Mouse (Mus musculus) heart, embryonic 12.5 days (tissue): ENCODE measurements around the gene Siah2. TPM values are rescaled to one million over a fixed set of nuclear protein-coding genes. Genes with fewer than 3 reads are reported as not detected.

Experiments used
- ATAC-seq: fragments of 200-750 bp; cut with Nextera tagmentation; 2 replicates; pipeline ENCODE4 v1.8.0; 2017; ENCODE audit warnings: moderate TSS enrichment, moderate library complexity; ENCODE audit not compliant: insufficient number of reproducible peaks, low FRiP score
- H3K27ac ChIP-seq: fragments of 300-500 bp; sonication (generic); 2 replicates; pipeline ENCODE4 v1.5.1; 2016; ENCODE audit warnings: mild to moderate bottlenecking, moderate library complexity; ENCODE audit not compliant: poor library complexity, severe bottlenecking
- H3K27me3 ChIP-seq: fragments of 300-500 bp; sonication (generic); replicated peaks from 2 replicates; pipeline ENCODE4 v1.6.1; 2016; ENCODE audit warnings: mild to moderate bottlenecking, moderate library complexity
- H3K36me3 ChIP-seq: fragments of 300-500 bp; sonication (generic); 2 replicates; pipeline ENCODE4 v1.6.1; 2016; ENCODE audit warnings: mild to moderate bottlenecking, moderate library complexity
- H3K4me1 ChIP-seq: fragments of 300-500 bp; sonication (generic); replicated peaks from 2 replicates; pipeline ENCODE4 v1.6.1; 2016; ENCODE audit warnings: mild to moderate bottlenecking
- H3K4me2 ChIP-seq: fragments of 300-500 bp; sonication (generic); 2 replicates; pipeline ENCODE4 v1.6.1; 2016; ENCODE audit warnings: mild to moderate bottlenecking, moderate library complexity
- H3K4me3 ChIP-seq: fragments of 300-500 bp; sonication (generic); 2 replicates; pipeline ENCODE4 v1.5.1; 2016; ENCODE audit warnings: mild to moderate bottlenecking
- H3K9ac ChIP-seq: fragments of 300-500 bp; sonication (generic); 2 replicates; pipeline ENCODE4 v1.6.1; 2016; ENCODE audit warnings: mild to moderate bottlenecking, moderate library complexity
- H3K9me3 ChIP-seq: fragments of 300-500 bp; sonication (generic); replicated peaks from 2 replicates; pipeline ENCODE4 v1.6.1; 2016; ENCODE audit warnings: mild to moderate bottlenecking, moderate library complexity
- WGBS: fragments of 180-500 bp; shearing (Covaris S2); methylation state at CpG from one replicate; pipeline ENCODE4 v1.1.7; 2016; 5-methylcytosine and 5-hydroxymethylcytosine counted together
- polyA plus RNA-seq: library from polyadenylated mRNA; unstranded; fragments of >200 nt; fragmentation: Nextera tagmentation; extraction: Ambion mirVana; gene quantifications from 2 replicates; pipeline ENCODE4 v1.2.1, GENCODE M21; 2016

The Siah2 gene
- polyA plus RNA-seq, 1 experiment from 2014 or later: 6.7 TPM

DNA sequence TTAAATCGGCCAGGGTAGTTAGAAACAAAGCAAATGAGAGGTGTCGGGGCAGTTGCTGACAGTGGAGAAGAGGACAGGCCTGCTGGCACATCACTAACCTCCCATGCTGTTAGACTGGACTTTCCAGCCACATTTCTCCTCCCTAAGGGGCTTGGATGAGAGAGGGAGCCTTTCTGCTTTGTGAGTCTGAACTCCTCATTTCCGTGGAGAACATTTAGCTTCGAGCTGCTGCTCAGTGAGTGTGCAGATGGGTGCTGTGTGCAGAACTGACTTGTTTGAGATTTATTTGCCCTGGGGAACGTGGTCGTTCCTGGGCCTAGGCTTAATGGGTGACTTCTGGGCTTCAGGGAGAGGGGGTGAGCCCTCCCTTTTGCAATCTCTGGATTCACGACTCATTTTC, 3.3 kb upstream of the Siah2 start:
- Histone ChIP-seq H3K4me1 (peaks cover 3% of the 10 kb centered on the region; the same call in 1 of the 2 replicates), H3K9me3 (no peaks in the 10 kb centered on the region), H3K36me3 (no peaks in the 10 kb centered on the region), H3K4me3 (no peak overlapping the region), H3K4me2 (no peak overlapping the region), H3K27me3 (no peaks in the 10 kb centered on the region), H3K27ac (no peak overlapping the region), H3K9ac (no peak overlapping the region)
- ATAC-seq: no peak
- WGBS: 50% methylated on average over 7 of the region's 7 CpGs

DNA sequence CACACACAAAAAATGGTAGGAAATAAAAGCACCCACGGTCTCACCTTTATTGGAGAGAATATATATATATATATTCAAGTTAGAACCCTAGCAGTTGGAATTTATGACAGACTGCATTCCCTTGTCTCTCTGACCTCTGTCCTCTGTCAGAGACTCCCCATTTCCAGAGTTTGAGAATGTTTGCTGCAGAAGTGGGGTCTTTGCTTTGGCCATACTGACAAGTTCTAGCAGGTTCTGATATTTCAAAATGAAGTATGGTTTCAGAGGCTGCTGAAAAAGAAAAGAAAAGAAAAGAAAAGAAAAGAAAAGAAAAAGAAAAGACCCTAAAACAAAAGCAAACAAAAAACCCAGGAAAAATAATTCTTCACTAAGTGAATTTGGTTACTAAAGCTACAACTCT, 2.8 kb upstream of the Siah2 start:
- H3K4me2 ChIP-seq: no peak overlapping the region
- no peak overlapping the region for H3K27ac ChIP-seq
- H3K4me3 ChIP-seq: no peak overlapping the region
- H3K27me3 ChIP-seq: no peaks in the 10 kb centered on the region
- H3K4me1 ChIP-seq: peaks cover 3% of the 10 kb centered on the region; the same call in 1 of the 2 replicates
- no peak overlapping the region for H3K9ac ChIP-seq
- H3K36me3 ChIP-seq: no peaks in the 10 kb centered on the region
- ATAC-seq: no peak
- H3K9me3 ChIP-seq: no peaks in the 10 kb centered on the region
- WGBS: 86% methylated on average over 1 of the region's 1 CpGs

DNA sequence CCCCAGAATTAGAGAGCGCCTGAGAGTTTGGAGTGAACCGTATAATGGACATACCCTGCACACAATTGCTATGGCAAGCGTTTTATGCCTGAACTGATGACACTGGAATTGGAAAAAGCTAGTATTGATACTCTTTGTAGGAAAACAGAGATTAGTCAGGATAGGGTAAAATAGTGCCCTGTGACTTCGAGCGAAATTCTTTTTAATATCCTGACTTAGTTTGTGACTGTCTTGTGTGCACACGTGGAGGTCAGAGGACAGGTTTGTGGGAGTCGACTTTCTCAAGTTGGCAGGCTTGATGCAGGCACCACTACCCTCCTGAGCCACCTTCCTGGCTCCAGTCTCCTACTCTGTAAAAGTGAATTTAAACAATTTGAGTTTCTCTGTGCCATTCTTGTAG, 1.1 kb upstream of the Siah2 start:
- ATAC-seq: no peak
- Histone ChIP-seq H3K9ac (no peak overlapping the region), H3K9me3 (no peaks in the 10 kb centered on the region), H3K36me3 (peaks cover 3% of the 10 kb centered on the region; the same call in 1 of the 2 replicates), H3K27me3 (no peaks in the 10 kb centered on the region), H3K27ac (no peak overlapping the region), H3K4me3 (no peak overlapping the region), H3K4me1 (peaks cover 8% of the 10 kb centered on the region), H3K4me2 (no peak overlapping the region)
- WGBS: 85% methylated on average over 7 of the region's 7 CpGs

DNA sequence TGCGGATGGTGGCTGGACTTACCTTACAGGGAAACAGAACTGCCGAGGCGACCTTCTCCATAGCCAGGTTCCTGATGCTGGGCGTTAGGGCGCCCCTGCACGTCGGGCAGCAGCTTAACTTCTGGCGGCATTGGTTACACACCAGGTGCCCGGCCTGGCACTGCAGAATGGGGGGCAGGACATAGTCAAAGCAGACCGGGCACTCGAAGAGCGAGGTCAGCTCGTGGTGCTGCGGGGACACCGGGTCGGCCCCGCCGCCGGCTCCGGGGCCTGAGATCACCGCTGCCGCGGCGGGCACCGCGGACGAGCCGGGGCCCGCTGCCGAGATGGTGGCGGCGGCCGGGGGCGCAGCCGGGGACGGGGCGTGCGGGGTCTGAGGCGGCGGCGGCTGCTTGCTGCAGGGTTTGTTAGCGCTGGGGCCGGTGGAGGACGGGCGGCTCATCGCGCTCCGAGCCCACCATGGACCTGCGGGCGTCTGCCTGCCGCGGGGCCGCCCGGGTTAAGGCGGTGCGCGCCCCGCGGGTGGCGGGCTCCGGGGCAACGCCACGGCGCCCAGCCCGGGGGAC, 743 bp downstream of the Siah2 start:
- peak overlapping the region; percentile 92 for H3K9ac ChIP-seq
- peak overlapping the region; percentile 85 for H3K27ac ChIP-seq
- peaks cover 18% of the 10 kb centered on the region for H3K4me1 ChIP-seq
- no peaks in the 10 kb centered on the region for H3K27me3 ChIP-seq
- H3K9me3 ChIP-seq: no peaks in the 10 kb centered on the region
- WGBS: under 1% methylated on average over 58 of the region's 65 CpGs
- H3K36me3 ChIP-seq: peaks cover 3% of the 10 kb centered on the region; the same call in 1 of the 2 replicates
- peak overlapping the region; percentile 79 for H3K4me2 ChIP-seq
- H3K4me3 ChIP-seq: peak overlapping the region; percentile 87
- ATAC-seq: no peak; the same call in 1 of the 2 replicates

DNA sequence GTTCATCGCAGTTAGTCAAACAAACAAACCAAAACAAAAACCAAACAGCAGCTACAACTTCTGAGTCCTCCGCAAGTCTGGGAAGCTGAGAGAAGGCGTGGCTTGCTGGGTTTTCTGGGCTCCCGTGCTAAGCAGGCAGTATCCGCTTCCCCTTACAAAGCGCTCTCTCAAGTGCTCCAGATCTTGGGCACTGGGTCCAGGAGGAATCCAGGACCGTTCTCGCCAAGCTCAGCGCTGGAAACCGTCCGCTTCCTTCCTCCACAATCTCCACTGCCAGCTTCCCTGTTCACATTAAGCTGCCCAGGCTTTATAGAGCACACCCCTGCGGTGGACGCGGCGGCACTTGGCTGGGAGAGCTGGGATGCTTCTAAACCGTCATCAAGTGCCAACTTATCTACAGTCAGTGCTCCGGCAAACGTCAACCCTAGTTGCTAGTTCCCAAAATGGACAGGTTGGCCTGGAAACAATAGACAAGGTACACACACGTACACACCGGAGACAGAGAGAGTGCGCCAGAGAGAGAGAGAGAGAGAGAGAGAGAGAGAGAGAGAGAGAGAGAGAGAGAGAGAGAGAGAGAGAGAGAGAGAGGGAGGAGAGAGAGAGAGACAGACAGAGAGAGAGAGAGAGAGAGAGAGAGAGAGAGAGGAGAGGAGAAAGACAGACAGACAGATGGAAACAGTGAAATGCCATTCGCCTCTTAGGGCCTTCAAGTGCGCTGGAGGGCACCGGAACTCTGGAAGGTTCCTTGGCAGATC, 1.4 kb downstream of the Siah2 start:
- peak overlapping the region; percentile 92 for H3K9ac ChIP-seq
- H3K4me3 ChIP-seq: peak overlapping the region; percentile 87
- peak overlapping the region; percentile 79 for H3K4me2 ChIP-seq
- H3K27me3 ChIP-seq: no peaks in the 10 kb centered on the region
- no peaks in the 10 kb centered on the region for H3K9me3 ChIP-seq
- H3K4me1 ChIP-seq: peaks cover 18% of the 10 kb centered on the region
- peak overlapping the region; percentile 85 for H3K27ac ChIP-seq
- under 1% methylated on average over 24 of the region's 24 CpGs for WGBS
- peak; percentile 17; the same call in 1 of the 2 replicates for ATAC-seq
- H3K36me3 ChIP-seq: peaks cover 3% of the 10 kb centered on the region; the same call in 1 of the 2 replicates

DNA sequence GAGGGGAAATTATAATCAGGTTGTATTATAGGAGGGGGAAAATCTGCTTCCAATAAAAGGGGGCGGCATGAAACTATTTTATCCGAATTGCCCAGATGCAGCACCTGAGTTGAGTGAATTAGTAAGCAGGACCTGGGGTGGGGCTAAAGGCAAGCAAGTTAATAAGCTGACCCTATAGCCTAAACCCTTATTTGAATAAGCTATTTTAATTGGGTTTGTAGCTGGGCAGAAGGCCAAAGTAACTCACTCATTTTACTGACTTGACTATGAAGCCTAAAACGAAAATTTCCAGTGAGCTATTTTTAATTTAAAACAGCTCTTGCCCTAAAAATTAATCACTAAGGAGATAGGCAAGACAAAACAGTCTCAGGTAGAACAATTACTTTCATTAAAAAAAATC, 2.5 kb downstream of the Siah2 start:
- no peak overlapping the region for H3K9ac ChIP-seq
- H3K4me2 ChIP-seq: no peak overlapping the region
- no peak overlapping the region for H3K4me3 ChIP-seq
- H3K9me3 ChIP-seq: no peaks in the 10 kb centered on the region
- H3K4me1 ChIP-seq: peaks cover 18% of the 10 kb centered on the region
- no peak for ATAC-seq
- 65% methylated on average over 3 of the region's 3 CpGs for WGBS
- H3K27ac ChIP-seq: no peak overlapping the region
- no peaks in the 10 kb centered on the region for H3K27me3 ChIP-seq
- peaks cover 3% of the 10 kb centered on the region; the same call in 1 of the 2 replicates for H3K36me3 ChIP-seq

DNA sequence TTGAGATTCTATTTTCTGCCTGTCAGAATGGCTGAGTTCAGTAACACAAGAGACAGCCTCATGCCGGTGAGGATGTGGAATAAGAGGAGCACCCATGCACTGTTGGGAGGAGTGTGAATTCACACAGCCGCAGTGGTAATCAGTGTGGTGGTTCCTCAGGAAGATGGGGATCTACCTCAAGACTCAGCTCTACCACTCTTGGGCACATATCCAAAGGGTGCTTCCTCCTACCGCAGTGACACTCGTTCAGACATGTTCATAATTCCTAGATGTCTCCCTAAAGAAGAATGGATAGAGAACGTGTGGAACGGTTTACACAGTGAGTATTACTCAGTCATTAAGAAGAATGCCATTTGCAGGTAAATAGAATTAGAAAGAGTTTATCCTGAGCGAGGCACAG, 3.1 kb downstream of the Siah2 start:
- 77% methylated on average over 7 of the region's 7 CpGs for WGBS
- H3K4me3 ChIP-seq: no peak overlapping the region
- no peaks in the 10 kb centered on the region for H3K27me3 ChIP-seq
- no peak overlapping the region for H3K9ac ChIP-seq
- ATAC-seq: no peak
- no peak overlapping the region for H3K27ac ChIP-seq
- no peaks in the 10 kb centered on the region for H3K9me3 ChIP-seq
- H3K4me2 ChIP-seq: no peak overlapping the region
- peaks cover 3% of the 10 kb centered on the region; the same call in 1 of the 2 replicates for H3K36me3 ChIP-seq
- H3K4me1 ChIP-seq: peaks cover 18% of the 10 kb centered on the region

DNA sequence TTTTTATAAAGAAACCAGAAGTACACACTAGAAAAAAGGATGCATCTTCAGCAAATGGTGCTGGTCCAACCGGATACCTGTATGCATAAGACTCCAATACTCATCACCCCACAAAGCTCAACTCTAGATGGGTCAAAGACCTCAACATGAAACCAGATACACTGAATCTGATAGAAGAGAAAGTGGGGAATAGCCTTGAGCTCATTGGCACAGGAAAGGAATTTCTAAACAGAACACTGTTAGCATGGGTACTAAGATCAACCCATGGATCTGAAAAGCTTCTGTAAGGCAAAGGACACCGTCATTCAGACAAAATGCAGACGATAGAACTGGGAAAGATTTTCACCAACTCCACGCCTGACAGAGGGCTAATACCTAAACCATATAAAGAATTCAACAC, 3.6 kb downstream of the Siah2 start:
- no peak for ATAC-seq
- Histone ChIP-seq H3K36me3 (peaks cover 3% of the 10 kb centered on the region; the same call in 1 of the 2 replicates), H3K4me3 (no peak overlapping the region), H3K27ac (no peak overlapping the region), H3K4me1 (peaks cover 18% of the 10 kb centered on the region), H3K27me3 (no peaks in the 10 kb centered on the region), H3K4me2 (no peak overlapping the region), H3K9ac (no peak overlapping the region), H3K9me3 (no peaks in the 10 kb centered on the region)
- 93% methylated on average over 4 of the region's 4 CpGs for WGBS

DNA sequence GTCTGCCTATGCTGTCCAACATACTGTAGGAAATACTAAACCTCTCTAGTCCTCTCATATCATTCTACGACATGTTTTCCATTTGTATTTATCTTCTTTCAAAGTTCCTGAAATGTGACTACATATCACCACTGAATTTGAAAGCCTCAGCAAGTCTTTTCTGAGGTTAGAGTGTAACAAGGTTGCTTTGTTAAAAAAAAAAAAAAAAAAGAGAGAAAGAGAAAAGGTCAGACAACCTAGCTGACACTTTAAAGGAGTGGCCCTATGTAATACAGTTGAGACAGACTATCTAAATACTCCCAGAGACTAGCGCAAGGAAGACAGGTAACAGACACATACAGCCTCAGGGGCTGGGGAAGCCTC, 5.3 kb downstream of the Siah2 start:
- Histone ChIP-seq H3K27ac (no peak overlapping the region), H3K4me1 (peaks cover 21% of the 10 kb centered on the region), H3K4me3 (no peak overlapping the region), H3K27me3 (no peaks in the 10 kb centered on the region), H3K4me2 (no peak overlapping the region), H3K9ac (no peak overlapping the region), H3K9me3 (no peaks in the 10 kb centered on the region), H3K36me3 (peaks cover 3% of the 10 kb centered on the region; the same call in 1 of the 2 replicates)
- ATAC-seq: no peak
- 56% methylated on average over 2 of the region's 2 CpGs for WGBS

DNA sequence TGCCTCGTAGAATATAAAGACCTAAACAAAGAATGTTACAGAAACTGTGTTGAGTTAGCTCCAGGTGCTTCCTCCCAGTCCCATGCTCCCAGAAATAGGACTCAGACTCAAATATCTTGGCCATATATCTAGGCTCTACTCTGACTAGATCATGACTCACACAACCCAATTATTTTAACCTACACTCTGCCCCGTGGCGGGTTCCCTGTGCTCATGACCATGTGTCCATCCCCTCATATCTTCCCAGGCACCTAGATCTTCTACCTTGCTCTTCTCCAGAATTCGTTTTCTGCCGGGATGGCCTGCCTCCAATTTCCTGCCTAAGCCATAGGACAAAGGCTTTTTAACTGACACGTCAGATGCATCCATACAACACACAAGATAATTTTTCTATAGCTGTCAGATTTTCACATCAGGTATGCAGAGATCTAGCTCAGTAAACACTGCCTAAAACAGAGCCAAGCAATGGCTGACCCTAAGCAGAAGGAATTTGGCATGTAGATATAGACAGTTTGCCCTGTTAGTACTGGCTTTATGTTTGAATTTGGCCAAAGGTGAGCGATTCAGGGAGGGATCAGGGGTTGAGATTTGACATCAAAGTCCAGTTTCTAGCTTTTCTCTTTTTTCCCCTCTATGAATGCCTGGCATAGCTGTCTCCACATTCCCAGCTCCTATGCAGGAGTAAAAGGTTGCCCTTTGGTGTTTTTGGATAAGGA, 5.8 kb downstream of the Siah2 start:
- H3K36me3 ChIP-seq: peaks cover 3% of the 10 kb centered on the region; the same call in 1 of the 2 replicates
- peaks cover 24% of the 10 kb centered on the region for H3K4me1 ChIP-seq
- H3K4me2 ChIP-seq: no peak overlapping the region
- ATAC-seq: no peak
- no peak overlapping the region for H3K27ac ChIP-seq
- no peak overlapping the region for H3K4me3 ChIP-seq
- 82% methylated on average over 7 of the region's 7 CpGs for WGBS
- no peak overlapping the region for H3K9ac ChIP-seq
- H3K27me3 ChIP-seq: no peaks in the 10 kb centered on the region
- no peaks in the 10 kb centered on the region for H3K9me3 ChIP-seq

DNA sequence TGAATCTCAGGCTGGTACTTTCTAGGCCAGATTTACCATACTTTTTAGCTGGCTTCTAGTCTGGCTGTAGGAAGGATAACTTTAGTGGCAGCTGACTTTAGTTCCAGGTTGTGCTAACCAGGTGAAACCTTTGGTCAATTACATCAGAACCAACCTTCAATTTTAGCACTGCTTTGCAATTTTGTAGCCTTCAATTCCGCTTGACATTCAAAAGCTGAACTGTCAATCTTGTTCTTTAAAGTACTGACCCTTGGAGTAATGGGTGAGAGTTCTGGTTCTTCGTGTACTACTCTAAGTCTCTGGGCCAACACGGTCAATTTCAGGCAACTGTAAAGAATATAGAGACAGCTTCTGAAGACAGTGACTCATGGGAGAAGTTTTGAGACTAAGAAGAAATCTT, 6.8 kb downstream of the Siah2 start:
- H3K9me3 ChIP-seq: no peaks in the 10 kb centered on the region
- H3K4me3 ChIP-seq: no peak overlapping the region
- H3K27ac ChIP-seq: no peak overlapping the region
- H3K9ac ChIP-seq: no peak overlapping the region
- ATAC-seq: no peak
- peaks cover 31% of the 10 kb centered on the region for H3K4me1 ChIP-seq
- no peaks in the 10 kb centered on the region for H3K27me3 ChIP-seq
- peaks cover 3% of the 10 kb centered on the region; the same call in 1 of the 2 replicates for H3K36me3 ChIP-seq
- H3K4me2 ChIP-seq: no peak overlapping the region
- 82% methylated on average over 3 of the region's 3 CpGs for WGBS
